Mouse (Mus musculus): ENCODE measurements at regions not wholly inside any gene's neighbourhood (a gene's known extent, or its start where the extent isn't known, plus 50 kb on each side); places are given as distances from the start of the nearest gene placed in this dataset.

GRCm38 (mm10) chr8:56893638-56894037 lies 342.7 kb downstream of the Fbxo8 start:
- no peaks in the 10 kb centered on the region for H3K9me3 ChIP-seq (ENCODE audit: control insufficient read depth, low read length)
- ATAC-seq (ENCODE audit: low read depth), result no peak
- no peak overlapping the region for H3K4me3 ChIP-seq (ENCODE audit: low read depth, low read length)
- no peaks in the 10 kb centered on the region for H3K4me1 ChIP-seq (ENCODE audit: control insufficient read depth, insufficient read depth, low read length)
- H3K36me3 ChIP-seq (ENCODE audit: control insufficient read depth, insufficient read depth, low read length), result no peaks in the 10 kb centered on the region
- WGBS, result 70% methylated on average over 3 of the region's 3 CpGs
- H3K27ac ChIP-seq (ENCODE audit: low read depth, low read length), result no peak overlapping the region
- H3K9ac ChIP-seq (replicated peaks; ENCODE audit: low read depth, low read length), result no peak overlapping the region
- no peak overlapping the region for H3K4me2 ChIP-seq (ENCODE audit: low read depth, low read length)
- no peaks in the 10 kb centered on the region for H3K27me3 ChIP-seq (ENCODE audit: control insufficient read depth, insufficient read depth, low read length)

- Histone ChIP-seq H3K4me2 (ENCODE audit: low read depth, low read length) (no peak overlapping the region), H3K4me1 (ENCODE audit: control insufficient read depth, insufficient read depth, low read length) (no peaks in the 10 kb centered on the region), H3K27ac (ENCODE audit: low read depth, low read length) (no peak overlapping the region), H3K9ac (replicated peaks; ENCODE audit: low read depth, low read length) (no peak overlapping the region), H3K4me3 (ENCODE audit: low read depth, low read length) (no peak overlapping the region), H3K27me3 (ENCODE audit: control insufficient read depth, insufficient read depth, low read length) (no peaks in the 10 kb centered on the region), H3K9me3 (ENCODE audit: control insufficient read depth, low read length) (no peaks in the 10 kb centered on the region), H3K36me3 (ENCODE audit: control insufficient read depth, insufficient read depth, low read length) (no peaks in the 10 kb centered on the region)
- ATAC-seq (ENCODE audit: low read depth), result no peak
- 89% methylated on average over 5 of the region's 5 CpGs for WGBS
These were observed 364.5 kb downstream of the Fbxo8 start for GRCm38 (mm10) chr8:56915362-56915761.

GRCm38 (mm10) chr8:56915989-56916388 lies 365.1 kb downstream of the Fbxo8 start:
- 84% methylated on average over 5 of the region's 5 CpGs for WGBS
- no peak overlapping the region for H3K4me2 ChIP-seq (ENCODE audit: low read depth, low read length)
- no peak overlapping the region for H3K9ac ChIP-seq (replicated peaks; ENCODE audit: low read depth, low read length)
- no peaks in the 10 kb centered on the region for H3K27me3 ChIP-seq (ENCODE audit: control insufficient read depth, insufficient read depth, low read length)
- no peaks in the 10 kb centered on the region for H3K36me3 ChIP-seq (ENCODE audit: control insufficient read depth, insufficient read depth, low read length)
- H3K4me3 ChIP-seq (ENCODE audit: low read depth, low read length), result no peak overlapping the region
- no peak for ATAC-seq (ENCODE audit: low read depth)
- H3K9me3 ChIP-seq (ENCODE audit: control insufficient read depth, low read length), result no peaks in the 10 kb centered on the region
- H3K27ac ChIP-seq (ENCODE audit: low read depth, low read length), result no peak overlapping the region
- no peaks in the 10 kb centered on the region for H3K4me1 ChIP-seq (ENCODE audit: control insufficient read depth, insufficient read depth, low read length)

- WGBS, result 0% methylated on average over 1 of the region's 1 CpGs
- Histone ChIP-seq H3K27me3 (ENCODE audit: control insufficient read depth, insufficient read depth, low read length) (no peaks in the 10 kb centered on the region), H3K4me3 (ENCODE audit: low read depth, low read length) (no peak overlapping the region), H3K9me3 (ENCODE audit: control insufficient read depth, low read length) (no peaks in the 10 kb centered on the region), H3K9ac (replicated peaks; ENCODE audit: low read depth, low read length) (no peak overlapping the region), H3K4me1 (ENCODE audit: control insufficient read depth, insufficient read depth, low read length) (no peaks in the 10 kb centered on the region), H3K4me2 (ENCODE audit: low read depth, low read length) (no peak overlapping the region), H3K27ac (ENCODE audit: low read depth, low read length) (no peak overlapping the region), H3K36me3 (ENCODE audit: control insufficient read depth, insufficient read depth, low read length) (no peaks in the 10 kb centered on the region)
- ATAC-seq (ENCODE audit: low read depth), result no peak
These were observed 373.8 kb downstream of the Fbxo8 start for GRCm38 (mm10) chr8:56924724-56925123.

- Histone ChIP-seq H3K36me3 (ENCODE audit: control insufficient read depth, insufficient read depth, low read length) (no peaks in the 10 kb centered on the region), H3K4me1 (ENCODE audit: control insufficient read depth, insufficient read depth, low read length) (no peaks in the 10 kb centered on the region), H3K4me3 (ENCODE audit: low read depth, low read length) (no peak overlapping the region), H3K4me2 (ENCODE audit: low read depth, low read length) (no peak overlapping the region), H3K9ac (replicated peaks; ENCODE audit: low read depth, low read length) (no peak overlapping the region), H3K9me3 (ENCODE audit: control insufficient read depth, low read length) (no peaks in the 10 kb centered on the region), H3K27ac (ENCODE audit: low read depth, low read length) (no peak overlapping the region), H3K27me3 (ENCODE audit: control insufficient read depth, insufficient read depth, low read length) (no peaks in the 10 kb centered on the region)
- ATAC-seq (ENCODE audit: low read depth), result no peak
- WGBS, result 98% methylated on average over 1 of the region's 1 CpGs
These were observed 376.3 kb downstream of the Fbxo8 start for GRCm38 (mm10) chr8:56927166-56927565.

GRCm38 (mm10) chr8:56929076-56929475 lies 378.2 kb downstream of the Fbxo8 start:
- 59% methylated on average over 6 of the region's 6 CpGs for WGBS
- Histone ChIP-seq H3K27ac (ENCODE audit: low read depth, low read length) (no peak overlapping the region), H3K4me2 (ENCODE audit: low read depth, low read length) (no peak overlapping the region), H3K27me3 (ENCODE audit: control insufficient read depth, insufficient read depth, low read length) (no peaks in the 10 kb centered on the region), H3K9me3 (ENCODE audit: control insufficient read depth, low read length) (no peaks in the 10 kb centered on the region), H3K9ac (replicated peaks; ENCODE audit: low read depth, low read length) (no peak overlapping the region), H3K36me3 (ENCODE audit: control insufficient read depth, insufficient read depth, low read length) (no peaks in the 10 kb centered on the region), H3K4me1 (ENCODE audit: control insufficient read depth, insufficient read depth, low read length) (no peaks in the 10 kb centered on the region), H3K4me3 (ENCODE audit: low read depth, low read length) (no peak overlapping the region)
- no peak for ATAC-seq (ENCODE audit: low read depth)

GRCm38 (mm10) chr8:56932421-56932820 lies 381.5 kb downstream of the Fbxo8 start:
- no peak overlapping the region for H3K4me3 ChIP-seq (ENCODE audit: low read depth, low read length)
- ATAC-seq (ENCODE audit: low read depth), result no peak
- WGBS, result 54% methylated on average over 6 of the region's 6 CpGs

GRCm38 (mm10) chr8:56962186-56962585 lies 358.6 kb upstream of the Hand2 start:
- H3K4me3 ChIP-seq (ENCODE audit: low read depth, low read length), result no peak overlapping the region
- H3K27ac ChIP-seq (ENCODE audit: low read depth, low read length), result no peak overlapping the region
- 79% methylated on average over 7 of the region's 7 CpGs for WGBS
- no peaks in the 10 kb centered on the region for H3K9me3 ChIP-seq (ENCODE audit: control insufficient read depth, low read length)
- no peaks in the 10 kb centered on the region for H3K36me3 ChIP-seq (ENCODE audit: control insufficient read depth, insufficient read depth, low read length)
- no peak overlapping the region for H3K9ac ChIP-seq (replicated peaks; ENCODE audit: low read depth, low read length)
- H3K4me1 ChIP-seq (ENCODE audit: control insufficient read depth, insufficient read depth, low read length), result no peaks in the 10 kb centered on the region
- H3K27me3 ChIP-seq (ENCODE audit: control insufficient read depth, insufficient read depth, low read length), result no peaks in the 10 kb centered on the region
- ATAC-seq (ENCODE audit: low read depth), result no peak
- no peak overlapping the region for H3K4me2 ChIP-seq (ENCODE audit: low read depth, low read length)

More at GRCm38 (mm10) chr8:56932421-56932820, 381.5 kb downstream of the Fbxo8 start:
- H3K4me2 ChIP-seq (ENCODE audit: low read depth, low read length), result no peak overlapping the region
- no peaks in the 10 kb centered on the region for H3K27me3 ChIP-seq (ENCODE audit: control insufficient read depth, insufficient read depth, low read length)
- no peak overlapping the region for H3K9ac ChIP-seq (replicated peaks; ENCODE audit: low read depth, low read length)
- H3K36me3 ChIP-seq (ENCODE audit: control insufficient read depth, insufficient read depth, low read length), result no peaks in the 10 kb centered on the region
- H3K4me1 ChIP-seq (ENCODE audit: control insufficient read depth, insufficient read depth, low read length), result no peaks in the 10 kb centered on the region
- no peaks in the 10 kb centered on the region for H3K9me3 ChIP-seq (ENCODE audit: control insufficient read depth, low read length)
- no peak overlapping the region for H3K27ac ChIP-seq (ENCODE audit: low read depth, low read length)

- ATAC-seq (ENCODE audit: low read depth), result no peak
- H3K9me3 ChIP-seq (ENCODE audit: control insufficient read depth, low read length), result no peaks in the 10 kb centered on the region
- no peak overlapping the region for H3K27ac ChIP-seq (ENCODE audit: low read depth, low read length)
- 65% methylated on average over 3 of the region's 3 CpGs for WGBS
- no peak overlapping the region for H3K4me2 ChIP-seq (ENCODE audit: low read depth, low read length)
- H3K4me3 ChIP-seq (ENCODE audit: low read depth, low read length), result no peak overlapping the region
- H3K4me1 ChIP-seq (ENCODE audit: control insufficient read depth, insufficient read depth, low read length), result no peaks in the 10 kb centered on the region
- no peaks in the 10 kb centered on the region for H3K36me3 ChIP-seq (ENCODE audit: control insufficient read depth, insufficient read depth, low read length)
- no peaks in the 10 kb centered on the region for H3K27me3 ChIP-seq (ENCODE audit: control insufficient read depth, insufficient read depth, low read length)
- no peak overlapping the region for H3K9ac ChIP-seq (replicated peaks; ENCODE audit: low read depth, low read length)
These were observed 350.5 kb upstream of the Hand2 start for GRCm38 (mm10) chr8:56970311-56970710.

GRCm38 (mm10) chr8:56978994-56979393 lies 341.8 kb upstream of the Hand2 start:
- Histone ChIP-seq H3K27ac (ENCODE audit: low read depth, low read length) (no peak overlapping the region), H3K27me3 (ENCODE audit: control insufficient read depth, insufficient read depth, low read length) (no peaks in the 10 kb centered on the region), H3K4me3 (ENCODE audit: low read depth, low read length) (no peak overlapping the region), H3K9ac (replicated peaks; ENCODE audit: low read depth, low read length) (no peak overlapping the region), H3K4me1 (ENCODE audit: control insufficient read depth, insufficient read depth, low read length) (no peaks in the 10 kb centered on the region), H3K36me3 (ENCODE audit: control insufficient read depth, insufficient read depth, low read length) (no peaks in the 10 kb centered on the region), H3K9me3 (ENCODE audit: control insufficient read depth, low read length) (no peaks in the 10 kb centered on the region), H3K4me2 (ENCODE audit: low read depth, low read length) (no peak overlapping the region)
- 79% methylated on average over 2 of the region's 2 CpGs for WGBS
- ATAC-seq (ENCODE audit: low read depth), result no peak

All from neural tube, embryonic 14.5 days (tissue).